Mouse (Mus musculus) heart, postnatal 0 days (tissue): ENCODE results near the gene Sipa1l3. TPM values are rescaled to one million over a fixed set of nuclear protein-coding genes. Genes with fewer than 3 reads are reported as not detected.

ENCODE experiments used
- ATAC-seq: fragments of 200-750 bp; cut with Nextera tagmentation; 2 replicates; pipeline ENCODE4 v1.8.0; 2017; ENCODE audit warnings: low read depth, moderate number of reproducible peaks, moderate library complexity; ENCODE audit not compliant: insufficient read depth
- DNase-seq: peaks from one replicate; pipeline ENCODE4 v3.0.0-alpha.2; 2016; ENCODE audit warnings: low spot score
- H3K27ac ChIP-seq: fragments of 300-500 bp; sonication (generic); 2 replicates; pipeline ENCODE4 v1.5.1; 2014; ENCODE audit warnings: low read depth, mild to moderate bottlenecking
- H3K27me3 ChIP-seq: fragments of 300-500 bp; sonication (generic); 2 replicates; pipeline ENCODE4 v1.6.1; 2014; ENCODE audit warnings: low read length, mixed read lengths; ENCODE audit not compliant: control insufficient read depth, insufficient read depth
- H3K36me3 ChIP-seq: fragments of 300-500 bp; sonication (generic); replicated peaks from 2 replicates; pipeline ENCODE4 v1.6.1; 2014; ENCODE audit warnings: low read length, mixed read lengths; ENCODE audit not compliant: control insufficient read depth, insufficient read depth
- H3K4me1 ChIP-seq: fragments of 300-500 bp; sonication (generic); 2 replicates; pipeline ENCODE4 v1.6.1; 2014; ENCODE audit warnings: antibody characterized with exemption; ENCODE audit not compliant: control insufficient read depth, insufficient read depth
- H3K4me2 ChIP-seq: fragments of 300-500 bp; sonication (generic); 2 replicates; pipeline ENCODE4 v1.6.1; 2014; ENCODE audit warnings: low read depth, mild to moderate bottlenecking, low read length, moderate library complexity
- H3K4me3 ChIP-seq: fragments of 300-500 bp; sonication (generic); 2 replicates; pipeline ENCODE4 v1.5.1; 2014; ENCODE audit warnings: low read depth, low read length
- H3K9ac ChIP-seq: fragments of 300-500 bp; sonication (generic); replicated peaks from 2 replicates; pipeline ENCODE4 v1.6.1; 2014; ENCODE audit warnings: low read depth, low read length, mixed read lengths
- H3K9me3 ChIP-seq: fragments of 300-500 bp; sonication (generic); replicated peaks from 2 replicates; pipeline ENCODE4 v1.6.1; 2016; ENCODE audit warnings: low read length; ENCODE audit not compliant: control insufficient read depth
- CTCF ChIP-seq: IDR thresholded peaks from 2 replicates; pipeline ENCODE4 v1.5.1; 2016; ENCODE audit warnings: antibody characterized with exemption, control low read depth, low read depth
- EP300 ChIP-seq: IDR thresholded peaks from 2 replicates; pipeline ENCODE4 v1.6.1; 2016; ENCODE audit warnings: antibody characterized with exemption, low read depth
- WGBS: fragments of 180-500 bp; shearing (Covaris S2); extraction: QIAGEN DNeasy Blood & Tissue Kit; methylation state at CpG from one replicate; pipeline ENCODE4 v1.1.7; 2014; 5-methylcytosine and 5-hydroxymethylcytosine counted together
- polyA plus RNA-seq: library from polyadenylated mRNA; unstranded; fragments of >200 nt; fragmentation: Nextera tagmentation; extraction: Ambion mirVana; gene quantifications from 2 replicates; pipeline ENCODE4 v1.2.1, GENCODE M21; 2015
- total RNA-seq: library from RNA; depleted of rRNA; stranded (reverse); fragments of >200 nt; gene quantifications from 2 replicates; pipeline ENCODE4 v1.2.3, GENCODE M21; 2014; ENCODE audit warnings: low replicate concordance

The Sipa1l3 gene
- total and polyA plus RNA-seq, 2 experiments from 2014 or later, result 1.7 to 16.2 TPM

GRCm38 (mm10) chr7:29450175-29450574 is 68.3 kb downstream of the Sipa1l3 start:
- Histone ChIP-seq H3K36me3 (no peaks in the 10 kb centered on the region), H3K27ac (no peak overlapping the region), H3K4me3 (no peak overlapping the region), H3K4me1 (peaks cover 5% of the 10 kb centered on the region), H3K4me2 (no peak overlapping the region), H3K27me3 (peaks cover 92% of the 10 kb centered on the region), H3K9me3 (no peaks in the 10 kb centered on the region), H3K9ac (no peak overlapping the region)
- WGBS, result 73% methylated on average over 5 of the region's 5 CpGs
- ATAC-seq, result no peak
- TF ChIP-seq CTCF (no peak), EP300 (no peak)
- no peak for DNase-seq

DNA sequence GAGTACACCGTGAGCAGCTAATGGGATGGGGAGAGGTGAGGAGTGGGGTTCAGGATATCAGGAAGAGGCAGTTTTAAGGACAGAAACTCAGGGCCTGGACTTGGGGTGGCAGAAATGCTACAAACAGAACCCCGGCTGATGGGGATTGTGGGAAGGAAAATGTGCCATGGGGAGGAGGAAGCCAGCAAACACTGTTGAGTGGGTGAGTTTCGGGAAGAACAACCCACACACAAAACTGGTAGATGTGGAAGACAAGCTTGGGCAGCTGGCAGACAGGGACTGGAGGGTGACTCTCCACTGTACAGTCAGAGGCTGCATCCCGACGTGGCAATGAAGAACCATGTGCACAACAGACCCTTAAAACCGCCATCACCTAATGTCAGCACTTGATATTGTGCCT is 69.6 kb downstream of the Sipa1l3 start:
- no peak overlapping the region for H3K9ac ChIP-seq
- H3K4me2 ChIP-seq, result no peak overlapping the region
- peaks cover 89% of the 10 kb centered on the region for H3K27me3 ChIP-seq
- no peak overlapping the region for H3K4me3 ChIP-seq
- H3K4me1 ChIP-seq, result peaks cover 5% of the 10 kb centered on the region
- WGBS, result 71% methylated on average over 6 of the region's 6 CpGs
- no peaks in the 10 kb centered on the region for H3K9me3 ChIP-seq
- TF ChIP-seq CTCF, result no peak
- TF ChIP-seq EP300, result no peak
- ATAC-seq (no peak), DNase-seq (no peak)
- no peaks in the 10 kb centered on the region for H3K36me3 ChIP-seq
- no peak overlapping the region for H3K27ac ChIP-seq

GRCm38 (mm10) chr7:29447147-29447829 is 71.2 kb downstream of the Sipa1l3 start:
- 82% methylated on average over 11 of the region's 11 CpGs for WGBS
- ATAC-seq (no peak), DNase-seq (no peak)
- no peak overlapping the region for H3K27ac ChIP-seq
- H3K4me2 ChIP-seq, result no peak overlapping the region
- no peaks in the 10 kb centered on the region for H3K9me3 ChIP-seq
- H3K4me1 ChIP-seq, result peaks cover under 1% of the 10 kb centered on the region; the same call in 1 of the 2 replicates
- no peak for TF ChIP-seq EP300
- TF ChIP-seq CTCF, result no peak
- H3K27me3 ChIP-seq, result peaks cover 88% of the 10 kb centered on the region
- no peak overlapping the region for H3K9ac ChIP-seq
- no peak overlapping the region for H3K4me3 ChIP-seq
- no peaks in the 10 kb centered on the region for H3K36me3 ChIP-seq

- WGBS, result 82% methylated on average over 4 of the region's 4 CpGs
- H3K9me3 ChIP-seq, result no peaks in the 10 kb centered on the region
- ATAC-seq (no peak), DNase-seq (no peak)
- H3K27ac ChIP-seq, result no peak overlapping the region
- H3K4me2 ChIP-seq, result no peak overlapping the region
- H3K9ac ChIP-seq, result no peak overlapping the region
- H3K4me3 ChIP-seq, result no peak overlapping the region
- H3K36me3 ChIP-seq, result no peaks in the 10 kb centered on the region
- TF ChIP-seq CTCF (no peak), EP300 (no peak)
- H3K4me1 ChIP-seq, result no peaks in the 10 kb centered on the region
- H3K27me3 ChIP-seq, result peaks cover 88% of the 10 kb centered on the region
Observed at GRCm38 (mm10) chr7:29446156-29446555, 72.3 kb downstream of the Sipa1l3 start.

DNA sequence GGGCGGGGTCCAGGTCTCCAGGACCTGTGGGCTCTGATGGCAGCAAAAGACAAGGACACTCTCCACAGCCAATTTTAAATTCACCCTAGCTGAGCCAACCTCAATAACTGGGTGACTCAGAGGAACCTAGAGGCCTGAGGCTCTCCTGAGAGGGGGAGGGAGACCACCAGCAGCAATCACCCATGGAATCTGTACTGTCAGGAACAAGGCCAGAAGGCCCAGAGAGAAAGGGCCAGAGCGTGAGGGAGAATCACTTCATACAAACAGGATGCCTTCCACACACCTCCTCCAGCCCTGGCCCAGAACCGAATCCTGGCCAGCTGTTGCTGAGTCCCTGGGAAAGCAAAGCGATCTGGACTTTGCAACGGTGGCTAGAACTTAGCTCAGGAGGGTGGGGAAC is 73.9 kb downstream of the Sipa1l3 start:
- H3K9ac ChIP-seq, result no peak overlapping the region
- no peaks in the 10 kb centered on the region for H3K36me3 ChIP-seq
- no peak overlapping the region for H3K4me3 ChIP-seq
- ATAC-seq, result no peak
- H3K27me3 ChIP-seq, result peaks cover 86% of the 10 kb centered on the region
- TF ChIP-seq CTCF (no peak), EP300 (no peak)
- H3K27ac ChIP-seq, result no peak overlapping the region
- no peak for DNase-seq
- no peaks in the 10 kb centered on the region for H3K9me3 ChIP-seq
- no peaks in the 10 kb centered on the region for H3K4me1 ChIP-seq
- WGBS, result 51% methylated on average over 5 of the region's 5 CpGs
- H3K4me2 ChIP-seq, result no peak overlapping the region

DNA sequence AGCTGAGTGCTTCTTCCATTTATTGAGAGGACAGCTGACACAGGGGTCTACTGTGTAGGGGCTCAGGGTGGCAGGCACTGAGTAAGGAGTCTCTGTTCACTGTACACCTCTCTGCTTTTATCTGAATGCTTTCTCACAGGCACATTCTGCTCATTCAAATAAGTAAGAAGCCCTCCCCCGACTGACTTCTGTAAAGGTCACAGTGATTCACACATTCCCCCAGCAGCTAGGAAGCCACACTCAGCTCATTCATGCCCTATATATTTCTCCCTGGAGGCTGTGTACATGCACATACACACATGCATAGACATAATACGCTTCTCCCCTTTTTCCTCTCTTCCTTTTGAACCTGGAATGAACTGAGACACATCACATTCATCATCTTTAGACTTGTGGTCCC is 74.4 kb downstream of the Sipa1l3 start:
- H3K9me3 ChIP-seq, result no peaks in the 10 kb centered on the region
- H3K4me1 ChIP-seq, result 0 out of 2 replicates have a peak, but pooled peaks cover 1% of the 10 kb centered on the region
- no peak overlapping the region for H3K9ac ChIP-seq
- no peaks in the 10 kb centered on the region for H3K36me3 ChIP-seq
- DNase-seq (no peak), ATAC-seq (no peak)
- 49% methylated on average over 2 of the region's 2 CpGs for WGBS
- peaks cover 86% of the 10 kb centered on the region for H3K27me3 ChIP-seq
- H3K4me3 ChIP-seq, result no peak overlapping the region
- TF ChIP-seq CTCF, result no peak
- TF ChIP-seq EP300, result no peak
- no peak overlapping the region for H3K27ac ChIP-seq
- H3K4me2 ChIP-seq, result no peak overlapping the region
